Mouse (Mus musculus) intestine, embryonic 15.5 days (tissue): Measurements from ENCODE around the gene Cyp2w1. TPM values are rescaled to one million over a fixed set of nuclear protein-coding genes. Genes with fewer than 3 reads are reported as not detected.
"Not testable (repeated sequence)": the region's sequence is repeated elsewhere in the genome, so short reads cannot be mapped to it uniquely, and the experiment has no call there.

Experiments used
- ATAC-seq: fragments of 200-750 bp; cut with Nextera tagmentation; 2 replicates; pipeline ENCODE4 v1.8.0; 2017; ENCODE audit warnings: moderate TSS enrichment, moderate library complexity
- H3K27ac ChIP-seq: fragments of 300-500 bp; sonication (generic); 2 replicates; pipeline ENCODE4 v1.5.1; 2015; ENCODE audit warnings: mild to moderate bottlenecking, inconsistent platforms
- H3K27me3 ChIP-seq: fragments of 300-500 bp; sonication (generic); replicated peaks from 2 replicates; pipeline ENCODE4 v1.6.1; 2015; ENCODE audit warnings: inconsistent platforms
- H3K36me3 ChIP-seq: fragments of 300-500 bp; sonication (generic); 2 replicates; pipeline ENCODE4 v1.6.1; 2015; ENCODE audit warnings: inconsistent platforms
- H3K4me1 ChIP-seq: fragments of 300-500 bp; sonication (generic); replicated peaks from 2 replicates; pipeline ENCODE4 v1.6.1; 2015; ENCODE audit warnings: inconsistent platforms
- H3K4me2 ChIP-seq: fragments of 300-500 bp; sonication (generic); replicated peaks from 2 replicates; pipeline ENCODE4 v1.6.1; 2015; ENCODE audit warnings: mild to moderate bottlenecking, inconsistent platforms
- H3K4me3 ChIP-seq: fragments of 300-500 bp; sonication (generic); replicated peaks from 2 replicates; pipeline ENCODE4 v1.5.1; 2015; ENCODE audit warnings: inconsistent platforms
- H3K9ac ChIP-seq: fragments of 300-500 bp; sonication (generic); 2 replicates; pipeline ENCODE4 v1.6.1; 2015; ENCODE audit warnings: inconsistent platforms
- H3K9me3 ChIP-seq: fragments of 300-500 bp; sonication (generic); 2 replicates; pipeline ENCODE4 v1.6.1; 2016; ENCODE audit warnings: inconsistent platforms
- WGBS: fragments of 180-500 bp; shearing (Covaris S2); methylation state at CpG from one replicate; pipeline ENCODE4 v1.1.7; 2015; 5-methylcytosine and 5-hydroxymethylcytosine counted together
- polyA plus RNA-seq: library from polyadenylated mRNA; unstranded; fragments of >200 nt; fragmentation: Nextera tagmentation; extraction: Ambion mirVana; gene quantifications from 2 replicates; pipeline ENCODE4 v1.2.1, GENCODE M21; 2015

The Cyp2w1 gene
- polyA plus RNA-seq, 1 experiment from 2014 or later = 23.5 TPM

GRCm38 (mm10) chr5:139333301-139334013, 19.0 kb upstream of the Cyp2w1 start:
- WGBS = 75% methylated on average over 16 of the region's 16 CpGs
- ATAC-seq = no peak
- H3K4me2 ChIP-seq = peak overlapping the region; percentile 38

DNA sequence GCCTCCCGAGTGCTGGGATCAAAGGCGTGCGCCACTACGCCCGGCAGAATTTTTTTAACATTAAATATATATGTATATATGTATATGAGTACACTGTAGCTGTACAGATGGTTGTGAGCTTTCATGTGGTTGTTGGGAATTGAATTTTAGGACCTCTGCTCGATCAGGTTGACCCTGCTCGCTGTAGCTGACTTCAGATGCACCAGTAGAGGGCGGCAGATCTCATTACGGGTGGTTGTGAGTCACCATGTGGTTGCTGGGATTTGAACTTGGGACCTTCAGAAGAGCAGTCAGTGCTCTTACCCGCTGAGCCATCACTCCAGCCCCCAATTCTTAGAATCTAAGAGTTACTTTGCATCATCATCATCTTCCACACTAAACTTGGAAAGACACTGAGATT, 18.0 kb upstream of the Cyp2w1 start:
- not testable (repeated sequence) for H3K27ac ChIP-seq, H3K4me3 ChIP-seq, H3K4me2 ChIP-seq, ATAC-seq, H3K9me3 ChIP-seq, H3K27me3 ChIP-seq, H3K9ac ChIP-seq
- WGBS = 87% methylated on average over 10 of the region's 10 CpGs
- peaks cover 22% of the 10 kb centered on the region for H3K36me3 ChIP-seq
- peaks cover 10% of the 10 kb centered on the region; the same call in 1 of the 2 replicates for H3K4me1 ChIP-seq

More at GRCm38 (mm10) chr5:139333301-139334013, 19.0 kb upstream of the Cyp2w1 start:
- Histone ChIP-seq H3K9me3 (no peaks in the 10 kb centered on the region), H3K27me3 (no peaks in the 10 kb centered on the region), H3K27ac (peak overlapping the region; percentile 87), H3K36me3 (peaks cover 15% of the 10 kb centered on the region), H3K9ac (no peak overlapping the region), H3K4me1 (peaks cover 9% of the 10 kb centered on the region; the same call in 1 of the 2 replicates), H3K4me3 (no peak overlapping the region)

- H3K4me2 ChIP-seq = no peak overlapping the region
- H3K36me3 ChIP-seq = peaks cover 22% of the 10 kb centered on the region
- H3K9ac ChIP-seq = no peak overlapping the region
- H3K4me3 ChIP-seq = no peak overlapping the region
- peaks cover 10% of the 10 kb centered on the region; the same call in 1 of the 2 replicates for H3K4me1 ChIP-seq
- 83% methylated on average over 4 of the region's 4 CpGs for WGBS
- H3K27ac ChIP-seq = no peak overlapping the region
- no peaks in the 10 kb centered on the region for H3K27me3 ChIP-seq
- no peak for ATAC-seq
- no peaks in the 10 kb centered on the region for H3K9me3 ChIP-seq
Observed at GRCm38 (mm10) chr5:139335634-139336033, 16.8 kb upstream of the Cyp2w1 start.

DNA sequence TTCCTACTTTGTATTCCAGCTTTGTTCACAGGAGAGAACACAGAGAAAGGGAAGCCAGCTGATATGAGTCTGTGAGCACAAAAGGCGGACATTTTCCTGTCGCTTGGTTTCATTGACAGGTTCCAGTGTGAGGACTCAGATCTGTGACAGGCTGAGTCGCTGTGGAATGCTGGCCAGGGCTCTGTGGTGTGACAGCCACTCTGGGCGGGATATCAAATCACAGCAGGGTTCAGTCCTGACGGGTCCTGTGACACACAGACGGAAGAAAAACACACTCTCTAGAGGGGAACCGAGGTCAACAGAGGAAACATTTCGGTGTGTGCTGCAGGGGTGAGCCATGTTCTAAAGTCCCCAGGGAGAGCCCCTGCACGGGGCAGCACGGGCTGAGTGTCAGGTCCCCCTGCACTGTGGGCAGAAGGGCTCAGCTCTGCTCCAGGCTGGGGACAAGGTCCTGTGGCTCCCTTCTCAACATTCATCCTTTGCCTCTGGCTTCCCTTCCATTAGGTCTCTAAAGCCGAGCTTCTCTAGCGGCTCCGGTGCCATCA, 14.5 kb upstream of the Cyp2w1 start:
- no peak overlapping the region for H3K9ac ChIP-seq
- H3K4me3 ChIP-seq = no peak overlapping the region
- no peaks in the 10 kb centered on the region for H3K27me3 ChIP-seq
- H3K4me2 ChIP-seq = no peak overlapping the region
- no peaks in the 10 kb centered on the region for H3K9me3 ChIP-seq
- 0 out of 2 replicates have a peak, but pooled peaks cover 5% of the 10 kb centered on the region for H3K4me1 ChIP-seq
- WGBS = 79% methylated on average over 13 of the region's 13 CpGs
- no peak for ATAC-seq
- peaks cover 36% of the 10 kb centered on the region for H3K36me3 ChIP-seq
- H3K27ac ChIP-seq = 0 out of 2 replicates have a peak overlapping the region, but pooled peaks have one; percentile 34

GRCm38 (mm10) chr5:139338403-139338802, 14.0 kb upstream of the Cyp2w1 start:
- peak overlapping the region; percentile 54; the same call in 1 of the 2 replicates for H3K27ac ChIP-seq

DNA sequence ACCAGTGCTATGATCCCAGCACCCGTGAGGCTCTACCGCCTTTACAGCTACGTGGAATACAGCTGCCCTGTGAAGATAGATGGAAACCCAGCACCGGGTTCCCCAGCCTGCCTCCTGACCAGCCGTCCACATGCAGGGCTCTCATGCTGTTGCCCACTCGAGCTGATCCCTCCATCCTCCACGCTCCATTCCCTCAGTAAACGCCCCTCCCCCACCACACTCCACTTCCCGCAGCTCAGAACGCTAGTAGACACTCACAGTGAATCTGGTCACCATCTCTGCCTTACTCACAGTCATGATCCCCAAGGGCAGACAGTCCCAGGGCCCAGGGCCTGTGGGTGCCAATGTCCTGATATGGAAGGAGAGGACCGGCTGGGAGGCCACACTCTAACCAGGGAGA, 13.5 kb upstream of the Cyp2w1 start:
- H3K4me1 ChIP-seq = peaks cover 8% of the 10 kb centered on the region
- peak overlapping the region; percentile 54; the same call in 1 of the 2 replicates for H3K27ac ChIP-seq
- no peaks in the 10 kb centered on the region for H3K9me3 ChIP-seq
- peak overlapping the region; percentile 3; the same call in 1 of the 2 replicates for H3K4me2 ChIP-seq
- WGBS = 79% methylated on average over 11 of the region's 11 CpGs
- ATAC-seq = no peak
- H3K36me3 ChIP-seq = peaks cover 37% of the 10 kb centered on the region
- no peak overlapping the region for H3K4me3 ChIP-seq
- H3K9ac ChIP-seq = no peak overlapping the region
- no peaks in the 10 kb centered on the region for H3K27me3 ChIP-seq

More at GRCm38 (mm10) chr5:139338403-139338802, 14.0 kb upstream of the Cyp2w1 start:
- no peak overlapping the region for H3K9ac ChIP-seq
- peak; percentile 39; the same call in 1 of the 2 replicates for ATAC-seq
- no peaks in the 10 kb centered on the region for H3K27me3 ChIP-seq
- H3K4me1 ChIP-seq = peaks cover 3% of the 10 kb centered on the region
- H3K4me3 ChIP-seq = no peak overlapping the region
- whole genome bisulfite sequencing = 67% methylated on average over 3 of the region's 3 CpGs
- H3K4me2 ChIP-seq = peak overlapping the region; percentile 3; the same call in 1 of the 2 replicates
- no peaks in the 10 kb centered on the region for H3K9me3 ChIP-seq
- peaks cover 37% of the 10 kb centered on the region for H3K36me3 ChIP-seq

- Histone ChIP-seq H3K9ac (peak overlapping the region; percentile 85), H3K4me3 (peak overlapping the region; percentile 77), H3K9me3 (no peaks in the 10 kb centered on the region), H3K4me1 (peaks cover 21% of the 10 kb centered on the region), H3K27ac (peak overlapping the region; percentile 65), H3K36me3 (peaks cover 15% of the 10 kb centered on the region), H3K4me2 (peak overlapping the region; percentile 94), H3K27me3 (no peaks in the 10 kb centered on the region)
- peak; percentile 64 for ATAC-seq
- WGBS = 5% methylated on average over 12 of the region's 12 CpGs
Observed at GRCm38 (mm10) chr5:139344021-139344686, 8.3 kb upstream of the Cyp2w1 start.

GRCm38 (mm10) chr5:139344687-139345363, 7.6 kb upstream of the Cyp2w1 start:
- peak overlapping the region; percentile 72 for H3K27ac ChIP-seq
- H3K9me3 ChIP-seq = no peaks in the 10 kb centered on the region
- peaks cover 15% of the 10 kb centered on the region for H3K36me3 ChIP-seq
- under 1% methylated on average over 33 of the region's 33 CpGs for WGBS
- H3K4me1 ChIP-seq = peaks cover 26% of the 10 kb centered on the region
- peak overlapping the region; percentile 85 for H3K9ac ChIP-seq
- peak; percentile 86 for ATAC-seq
- peak overlapping the region; percentile 94 for H3K4me2 ChIP-seq
- H3K27me3 ChIP-seq = no peaks in the 10 kb centered on the region
- H3K4me3 ChIP-seq = peak overlapping the region; percentile 77

- no peak; the same call in 1 of the 2 replicates for ATAC-seq
- Histone ChIP-seq H3K27me3 (no peaks in the 10 kb centered on the region), H3K36me3 (peaks cover 15% of the 10 kb centered on the region), H3K4me3 (peak overlapping the region; percentile 77), H3K9me3 (no peaks in the 10 kb centered on the region), H3K9ac (0 out of 2 replicates have a peak overlapping the region, but pooled peaks have one; percentile 1), H3K27ac (peak overlapping the region; percentile 72), H3K4me1 (peaks cover 29% of the 10 kb centered on the region), H3K4me2 (peak overlapping the region; percentile 94)
- WGBS = 10% methylated on average over 5 of the region's 5 CpGs
Observed at GRCm38 (mm10) chr5:139345364-139345714, 7.1 kb upstream of the Cyp2w1 start.

DNA sequence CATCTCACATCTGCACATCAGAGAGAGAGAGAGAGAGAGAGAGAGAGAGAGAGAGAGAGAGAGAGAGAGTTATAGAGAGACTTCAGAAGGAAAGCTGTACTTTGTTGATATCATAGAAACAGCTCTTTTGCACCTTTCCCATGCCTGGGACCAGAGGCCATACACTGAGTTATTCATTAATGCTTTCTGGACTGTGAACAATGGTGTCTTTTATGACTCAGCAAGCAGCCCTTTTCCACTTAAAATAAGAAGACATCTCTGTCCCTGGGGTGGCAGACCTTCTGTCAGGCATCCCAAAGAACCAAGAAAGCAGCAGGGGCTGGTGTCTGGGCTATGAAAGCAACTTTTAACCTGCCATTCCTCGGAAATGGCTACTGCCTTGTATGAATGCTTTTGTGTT, 5.2 kb upstream of the Cyp2w1 start:
- 43% methylated on average over 1 of the region's 1 CpGs for WGBS
- Histone ChIP-seq H3K27ac (peak overlapping the region; percentile 89), H3K9ac (peak overlapping the region; percentile 8; the same call in 1 of the 2 replicates), H3K4me1 (peaks cover 37% of the 10 kb centered on the region), H3K27me3 (no peaks in the 10 kb centered on the region), H3K4me2 (peak overlapping the region; percentile 38), H3K36me3 (peaks cover 7% of the 10 kb centered on the region), H3K4me3 (no peak overlapping the region), H3K9me3 (no peaks in the 10 kb centered on the region)
- ATAC-seq = no peak

- H3K4me3 ChIP-seq = no peak overlapping the region
- WGBS = 59% methylated on average over 6 of the region's 6 CpGs
- peak overlapping the region; percentile 34 for H3K4me2 ChIP-seq
- peaks cover 34% of the 10 kb centered on the region for H3K4me1 ChIP-seq
- no peak overlapping the region for H3K9ac ChIP-seq
- no peaks in the 10 kb centered on the region for H3K36me3 ChIP-seq
- H3K9me3 ChIP-seq = no peaks in the 10 kb centered on the region
- peak overlapping the region; percentile 70 for H3K27ac ChIP-seq
- H3K27me3 ChIP-seq = no peaks in the 10 kb centered on the region
- ATAC-seq = peak; percentile 3; the same call in 1 of the 2 replicates
Observed at GRCm38 (mm10) chr5:139349713-139350112, 2.7 kb upstream of the Cyp2w1 start.
